Comparison of ENCODE assay signal across 8 mouse cellular contexts in genomic region chr16:30531761-30532406, GRCm38 (mm10). TPM values are rescaled to one million over a fixed set of nuclear protein-coding genes. Genes with fewer than 3 reads are reported as not detected.
A peak's percentile ranks its signal among the peaks of the same experiment; 100 is the strongest.
DNase-seq lines count a peak whose midpoint lies in the region; ATAC-seq and TF ChIP-seq lines count a peak whose summit lies in the region.

No protein-coding gene starts in this region.

- no peaks in the 10 kb centered on the region for H3K9me3 ChIP-seq in forebrain, embryonic 12.5 days
- no peaks in the 10 kb centered on the region for H3K9me3 ChIP-seq in hindbrain, postnatal 0 days (ENCODE audit: low read length)
- H3K9me3 ChIP-seq in lung, embryonic 16.5 days (ENCODE audit: control insufficient read depth, low read length): no peaks in the 10 kb centered on the region
- no peaks in the 10 kb centered on the region for H3K9me3 ChIP-seq in neural tube, embryonic 15.5 days (replicated peaks)

- peaks cover 30% of the 10 kb centered on the region for H3K36me3 ChIP-seq in forebrain, embryonic 12.5 days (replicated peaks)
- H3K36me3 ChIP-seq in hindbrain, postnatal 0 days (ENCODE audit: insufficient read depth, low read length): peaks cover 14% of the 10 kb centered on the region
- no peaks in the 10 kb centered on the region; the same call in 1 of the 2 replicates for H3K36me3 ChIP-seq in lung, embryonic 16.5 days (ENCODE audit: control insufficient read depth, insufficient read depth, low read length)
- peaks cover 27% of the 10 kb centered on the region for H3K36me3 ChIP-seq in neural tube, embryonic 15.5 days

- no peaks in the 10 kb centered on the region for H3K27me3 ChIP-seq in forebrain, embryonic 12.5 days
- no peaks in the 10 kb centered on the region for H3K27me3 ChIP-seq in hindbrain, postnatal 0 days (ENCODE audit: insufficient read depth, low read length)
- H3K27me3 ChIP-seq in lung, embryonic 16.5 days (ENCODE audit: control insufficient read depth, insufficient read depth, low read depth, low read length): no peaks in the 10 kb centered on the region
- H3K27me3 ChIP-seq in neural tube, embryonic 15.5 days (replicated peaks): no peaks in the 10 kb centered on the region

- H3K4me1 ChIP-seq in forebrain, embryonic 12.5 days: no peaks in the 10 kb centered on the region
- H3K4me1 ChIP-seq in hindbrain, postnatal 0 days (ENCODE audit: insufficient read depth, low read length): 0 out of 2 replicates have a peak, but pooled peaks cover 4% of the 10 kb centered on the region
- H3K4me1 ChIP-seq in lung, embryonic 16.5 days (replicated peaks; ENCODE audit: control insufficient read depth, insufficient read depth, low read length): peaks cover 3% of the 10 kb centered on the region; the same call in 1 of the 2 replicates
- peaks cover 5% of the 10 kb centered on the region; the same call in 1 of the 2 replicates for H3K4me1 ChIP-seq in neural tube, embryonic 15.5 days

- no peak overlapping the region for H3K27ac ChIP-seq in forebrain, embryonic 12.5 days
- no peak overlapping the region for H3K27ac ChIP-seq in hindbrain, postnatal 0 days
- no peak overlapping the region for H3K27ac ChIP-seq in lung, embryonic 16.5 days (ENCODE audit: low read length)
- H3K27ac ChIP-seq in neural tube, embryonic 15.5 days (replicated peaks): no peak overlapping the region

- H3K4me2 ChIP-seq in forebrain, embryonic 12.5 days: no peak overlapping the region
- 0 out of 2 replicates have a peak overlapping the region, but pooled peaks have one; percentile 23 for H3K4me2 ChIP-seq in hindbrain, postnatal 0 days (ENCODE audit: low read depth, low read length)
- H3K4me2 ChIP-seq in lung, embryonic 16.5 days (ENCODE audit: low read depth, low read length): peak overlapping the region; percentile 14; the same call in 1 of the 2 replicates
- no peak overlapping the region; the same call in 1 of the 2 replicates for H3K4me2 ChIP-seq in neural tube, embryonic 15.5 days

- 0 out of 2 replicates have a peak, but pooled peaks have one; percentile 51 for ATAC-seq in forebrain, embryonic 12.5 days (ENCODE audit: low FRiP score)
- ATAC-seq in hindbrain, postnatal 0 days: peak; percentile 66
- peak; percentile 41; the same call in 1 of the 2 replicates for ATAC-seq in lung, embryonic 16.5 days (ENCODE audit: low read depth)
- ATAC-seq in neural tube, embryonic 15.5 days (ENCODE audit: low FRiP score): peak; percentile 31; the same call in 1 of the 2 replicates

- no peak overlapping the region for H3K4me3 ChIP-seq in forebrain, embryonic 12.5 days (replicated peaks)
- H3K4me3 ChIP-seq in hindbrain, postnatal 0 days (ENCODE audit: low read length): no peak overlapping the region
- H3K4me3 ChIP-seq in lung, embryonic 16.5 days (ENCODE audit: low read length): no peak overlapping the region
- H3K4me3 ChIP-seq in neural tube, embryonic 15.5 days (replicated peaks): no peak overlapping the region

- TF ChIP-seq CTCF in hindbrain, postnatal 0 days (IDR thresholded peaks at IDR 0.05; ENCODE audit: low read depth): peak; percentile 97

- H3K9ac ChIP-seq in forebrain, embryonic 12.5 days: no peak overlapping the region
- H3K9ac ChIP-seq in hindbrain, postnatal 0 days (replicated peaks; ENCODE audit: low read length): no peak overlapping the region
- H3K9ac ChIP-seq in lung, embryonic 16.5 days (ENCODE audit: low read length): no peak overlapping the region
- no peak overlapping the region for H3K9ac ChIP-seq in neural tube, embryonic 15.5 days (replicated peaks)

- WGBS in forebrain, embryonic 12.5 days: 29% methylated on average over 20 of the region's 20 CpGs
- 32% methylated on average over 20 of the region's 20 CpGs for WGBS in hindbrain, postnatal 0 days
- 33% methylated on average over 20 of the region's 20 CpGs for WGBS in lung, embryonic 16.5 days
- WGBS in neural tube, embryonic 15.5 days: 27% methylated on average over 20 of the region's 20 CpGs

- peak; percentile 64 for DNase-seq in right cerebral cortex, postnatal 14 days
- no peak for DNase-seq in right cerebral cortex, postnatal 25 days
- peak; percentile 27 for DNase-seq in T-cell, adult 2 months (ENCODE audit: low spot score)
- DNase-seq in hindbrain, postnatal 0 days (ENCODE audit: low spot score): peak; percentile 71
- no peak for DNase-seq in yolk sac, embryonic 10.5 days (ENCODE audit: low spot score)

RNA-seq across cellular contexts. Expression of gene Tmem44, which starts 18.8 kb away (rescaled TPM):
- 47.4 and 47.8 TPM in 2 replicates for polyA plus RNA-seq in forebrain, embryonic 12.5 days (2016; fragmentation: Nextera tagmentation; extraction: Ambion mirVana)
- 83.9 and 92.9 TPM in 2 replicates for total RNA-seq in hindbrain, postnatal 0 days (2014; rRNA removed)
- polyA plus RNA-seq in hindbrain, postnatal 0 days (2015; fragmentation: Nextera tagmentation; extraction: Ambion mirVana): 41.8 and 44.6 TPM in 2 replicates
- polyA plus RNA-seq in lung, embryonic 16.5 days (2015; fragmentation: Nextera tagmentation; extraction: Ambion mirVana): 23.5 and 23.8 TPM in 2 replicates
- polyA plus RNA-seq in neural tube, embryonic 15.5 days (2015; fragmentation: Nextera tagmentation; extraction: Ambion mirVana): 57.5 and 64.7 TPM in 2 replicates

RNA-seq across cellular contexts. Expression of gene Lsg1, which starts 55.5 kb away (rescaled TPM):
- 79.6 and 85.9 TPM in 2 replicates for polyA plus RNA-seq in forebrain, embryonic 12.5 days (2016; fragmentation: Nextera tagmentation; extraction: Ambion mirVana)
- total RNA-seq in hindbrain, postnatal 0 days (2014; rRNA removed): 9.9 and 16.7 TPM in 2 replicates
- 42.1 and 45.4 TPM in 2 replicates for polyA plus RNA-seq in hindbrain, postnatal 0 days (2015; fragmentation: Nextera tagmentation; extraction: Ambion mirVana)
- polyA plus RNA-seq in lung, embryonic 16.5 days (2015; fragmentation: Nextera tagmentation; extraction: Ambion mirVana): 55.1 and 57.1 TPM in 2 replicates
- polyA plus RNA-seq in neural tube, embryonic 15.5 days (2015; fragmentation: Nextera tagmentation; extraction: Ambion mirVana): 44.1 and 50.9 TPM in 2 replicates

Comparison
In these comparisons a context has a peak if more than half of its experiments do, and no peak if none do; other contexts are left out.
1. DNase-seq: peak in right cerebral cortex, postnatal 14 days (single experiment), T-cell, adult 2 months (single experiment) and hindbrain, postnatal 0 days (single experiment); none in right cerebral cortex, postnatal 25 days (single experiment) and yolk sac, embryonic 10.5 days (single experiment).
2. H3K4me2 ChIP-seq: peak in hindbrain, postnatal 0 days (single experiment) and lung, embryonic 16.5 days (single experiment); none in forebrain, embryonic 12.5 days (single experiment) and neural tube, embryonic 15.5 days (single experiment).
3. Peak in every context shown above with its lines, with median percentiles within 50 percentile points of each other: ATAC-seq.